Mouse (Mus musculus): Measurements from ENCODE around the gene Cytl1. TPM values are rescaled to one million over a fixed set of nuclear protein-coding genes. Genes with fewer than 3 reads are reported as not detected.

Gene Cytl1
- polyA plus RNA-seq, 1 experiment, result not detected

GRCm38 (mm10) chr5:37720670-37721069 is 14.6 kb upstream of the Cytl1 start:
- Histone ChIP-seq H3K27ac (ENCODE audit: insufficient read depth, low read depth, low read length) (no peak overlapping the region), H3K4me3 (ENCODE audit: insufficient read depth, low read length) (no peak overlapping the region), H3K4me1 (ENCODE audit: control insufficient read depth, insufficient read depth, low read length) (no peaks in the 10 kb centered on the region)
- TF ChIP-seq CTCF (IDR thresholded peaks at IDR 0.05; ENCODE audit: low read depth, low read length) (no peak), POLR2A (IDR thresholded peaks at IDR 0.05; ENCODE audit: borderline replicate concordance, low read depth, low read length) (no peak)

DNA sequence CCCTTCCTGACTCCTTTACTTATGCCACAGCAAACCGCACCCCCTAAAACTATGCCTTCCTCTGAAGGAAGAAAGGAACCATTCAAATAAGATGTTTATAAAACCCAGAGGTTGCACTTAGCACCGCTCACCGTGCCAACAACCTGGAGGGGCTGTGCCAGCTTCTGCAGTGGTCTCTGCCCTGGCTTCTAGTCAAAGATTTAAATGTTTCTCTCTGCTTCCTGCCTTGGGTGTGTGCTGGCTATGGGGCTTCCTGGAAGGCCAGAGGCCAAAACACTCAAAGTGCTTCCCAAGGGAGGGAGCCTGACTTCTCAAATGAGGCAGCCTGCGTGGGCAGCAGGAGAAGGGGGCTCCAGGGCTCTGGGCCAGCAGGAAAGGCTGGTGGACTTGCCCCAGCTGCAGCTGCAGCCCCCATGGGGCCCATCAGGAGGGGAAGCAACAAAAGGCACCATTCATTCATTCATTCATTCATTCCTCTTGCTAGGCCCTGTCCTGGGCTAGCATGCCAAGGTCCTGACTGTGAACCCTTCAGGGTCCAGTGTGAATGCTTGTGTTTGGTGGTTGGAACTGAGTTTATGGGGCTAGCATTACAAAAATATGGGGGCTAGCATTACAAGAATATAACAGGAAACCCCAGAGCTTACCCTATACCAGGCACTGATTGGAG is 10.0 kb upstream of the Cytl1 start:
- Histone ChIP-seq H3K4me3 (ENCODE audit: insufficient read depth, low read length) (no peak overlapping the region), H3K4me1 (ENCODE audit: control insufficient read depth, insufficient read depth, low read length) (no peaks in the 10 kb centered on the region), H3K27ac (ENCODE audit: insufficient read depth, low read depth, low read length) (no peak overlapping the region)
- no peak for TF ChIP-seq CTCF (IDR thresholded peaks at IDR 0.05; ENCODE audit: low read depth, low read length)

- H3K27ac ChIP-seq (ENCODE audit: insufficient read depth, low read depth, low read length), result no peak overlapping the region
- H3K4me1 ChIP-seq (ENCODE audit: control insufficient read depth, insufficient read depth, low read length), result no peaks in the 10 kb centered on the region
- no peak for TF ChIP-seq CTCF (IDR thresholded peaks at IDR 0.05; ENCODE audit: low read depth, low read length)
- no peak for TF ChIP-seq POLR2A (IDR thresholded peaks at IDR 0.05; ENCODE audit: borderline replicate concordance, low read depth, low read length)
- H3K4me3 ChIP-seq (ENCODE audit: insufficient read depth, low read length), result no peak overlapping the region
Observed at GRCm38 (mm10) chr5:37730781-37731180, 4.5 kb upstream of the Cytl1 start.

- H3K4me1 ChIP-seq (ENCODE audit: control insufficient read depth, insufficient read depth, low read length), result no peaks in the 10 kb centered on the region
- no peak overlapping the region for H3K4me3 ChIP-seq (ENCODE audit: insufficient read depth, low read length)
- TF ChIP-seq POLR2A (IDR thresholded peaks at IDR 0.05; ENCODE audit: borderline replicate concordance, low read depth, low read length), result no peak
- TF ChIP-seq CTCF (IDR thresholded peaks at IDR 0.05; ENCODE audit: low read depth, low read length), result no peak
- H3K27ac ChIP-seq (ENCODE audit: insufficient read depth, low read depth, low read length), result no peak overlapping the region
Observed at GRCm38 (mm10) chr5:37736213-37736612, 894 bp downstream of the Cytl1 start.

DNA sequence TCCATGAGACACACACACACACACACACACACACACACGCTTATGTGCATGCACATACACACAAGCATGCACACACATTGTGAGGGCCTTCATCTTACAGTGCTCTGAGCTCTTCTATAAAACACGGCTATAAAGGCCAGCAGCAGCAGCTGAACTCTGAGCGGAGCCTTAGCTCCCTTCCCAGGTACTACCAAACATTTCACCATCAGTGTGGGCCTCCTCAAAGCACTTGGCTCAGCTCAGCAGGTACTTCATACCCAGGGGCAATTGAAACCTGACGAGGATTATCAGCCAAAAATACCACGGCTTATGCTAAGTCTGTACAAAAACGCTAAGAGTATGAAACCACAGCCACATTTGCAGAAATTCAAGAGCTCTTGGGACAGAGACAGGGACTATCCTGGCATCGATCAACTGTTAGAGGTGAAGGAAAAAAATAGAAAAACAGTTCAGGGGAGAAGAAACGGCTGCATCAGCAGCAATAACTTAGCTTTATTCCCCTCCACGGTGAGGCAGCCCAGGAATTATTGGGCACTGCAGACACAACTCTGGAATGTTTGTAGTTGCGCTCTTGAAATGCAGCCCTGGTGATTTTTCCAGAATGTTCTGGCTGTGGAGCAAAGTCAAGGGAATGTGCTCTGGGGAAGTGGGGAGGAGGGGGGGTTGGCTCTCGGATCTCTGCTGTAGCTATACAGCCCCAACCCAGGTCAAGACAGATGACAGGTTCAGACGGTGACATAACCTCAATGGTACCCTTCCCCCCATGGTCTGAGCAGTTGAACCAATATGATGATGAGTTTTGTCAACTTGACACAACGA is 8.8 kb downstream of the Cytl1 start:
- no peak for TF ChIP-seq CTCF (IDR thresholded peaks at IDR 0.05; ENCODE audit: low read depth, low read length)
- TF ChIP-seq POLR2A (IDR thresholded peaks at IDR 0.05; ENCODE audit: borderline replicate concordance, low read depth, low read length), result no peak
- Histone ChIP-seq H3K4me1 (ENCODE audit: control insufficient read depth, insufficient read depth, low read length) (no peaks in the 10 kb centered on the region), H3K4me3 (ENCODE audit: insufficient read depth, low read length) (no peak overlapping the region), H3K27ac (ENCODE audit: insufficient read depth, low read depth, low read length) (no peak overlapping the region)

- H3K27ac ChIP-seq (ENCODE audit: insufficient read depth, low read depth, low read length), result no peak overlapping the region
- no peaks in the 10 kb centered on the region for H3K4me1 ChIP-seq (ENCODE audit: control insufficient read depth, insufficient read depth, low read length)
- peak; percentile 31 for TF ChIP-seq CTCF (IDR thresholded peaks at IDR 0.05; ENCODE audit: low read depth, low read length)
- no peak for TF ChIP-seq POLR2A (IDR thresholded peaks at IDR 0.05; ENCODE audit: borderline replicate concordance, low read depth, low read length)
Observed at GRCm38 (mm10) chr5:37752027-37752967, 17.0 kb downstream of the Cytl1 start.

GRCm38 (mm10) chr5:37753366-37753765 is 18.0 kb downstream of the Cytl1 start:
- no peak overlapping the region for H3K27ac ChIP-seq (ENCODE audit: insufficient read depth, low read depth, low read length)
- TF ChIP-seq CTCF (IDR thresholded peaks at IDR 0.05; ENCODE audit: low read depth, low read length) (no peak), POLR2A (IDR thresholded peaks at IDR 0.05; ENCODE audit: borderline replicate concordance, low read depth, low read length) (no peak)
- H3K4me3 ChIP-seq (ENCODE audit: insufficient read depth, low read length), result no peak overlapping the region
- H3K4me1 ChIP-seq (ENCODE audit: control insufficient read depth, insufficient read depth, low read length), result no peaks in the 10 kb centered on the region

More at GRCm38 (mm10) chr5:37752027-37752967, 17.0 kb downstream of the Cytl1 start:
- H3K4me3 ChIP-seq (ENCODE audit: insufficient read depth, low read length), result no peak overlapping the region

DNA sequence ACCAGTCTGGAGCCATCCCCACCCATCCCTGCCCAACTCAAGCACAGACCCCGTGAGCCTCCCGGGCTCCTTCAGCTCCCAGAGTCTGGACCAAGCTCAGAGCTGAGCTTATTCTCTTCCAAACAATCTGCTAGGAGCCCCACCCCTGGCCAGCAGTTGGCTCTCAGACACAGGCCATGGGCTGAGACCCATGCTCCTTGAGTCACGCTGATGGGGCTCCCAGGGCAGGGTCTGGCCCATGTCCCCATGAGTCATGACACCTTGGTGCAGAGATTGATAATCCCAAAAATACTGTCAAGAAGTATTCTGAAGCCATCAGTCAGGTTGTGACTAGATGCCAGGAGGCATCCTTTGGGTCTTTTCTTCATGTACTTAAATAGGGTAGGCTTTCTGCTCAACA is 26.7 kb downstream of the Cytl1 start:
- Histone ChIP-seq H3K4me3 (ENCODE audit: insufficient read depth, low read length) (no peak overlapping the region), H3K4me1 (ENCODE audit: control insufficient read depth, insufficient read depth, low read length) (no peaks in the 10 kb centered on the region), H3K27ac (ENCODE audit: insufficient read depth, low read depth, low read length) (no peak overlapping the region)
- no peak for TF ChIP-seq POLR2A (IDR thresholded peaks at IDR 0.05; ENCODE audit: borderline replicate concordance, low read depth, low read length)
- TF ChIP-seq CTCF (IDR thresholded peaks at IDR 0.05; ENCODE audit: low read depth, low read length), result no peak

- no peak overlapping the region for H3K27ac ChIP-seq (ENCODE audit: insufficient read depth, low read depth, low read length)
- no peaks in the 10 kb centered on the region for H3K4me1 ChIP-seq (ENCODE audit: control insufficient read depth, insufficient read depth, low read length)
- no peak overlapping the region for H3K4me3 ChIP-seq (ENCODE audit: insufficient read depth, low read length)
- TF ChIP-seq POLR2A (IDR thresholded peaks at IDR 0.05; ENCODE audit: borderline replicate concordance, low read depth, low read length) (no peak), CTCF (IDR thresholded peaks at IDR 0.05; ENCODE audit: low read depth, low read length) (no peak)
Observed at GRCm38 (mm10) chr5:37765851-37766250, 30.5 kb downstream of the Cytl1 start.
